Mouse (Mus musculus) liver, embryonic 16.5 days (tissue): ENCODE data around the gene Haus3. TPM values are rescaled to one million over a fixed set of nuclear protein-coding genes. Genes with fewer than 3 reads are reported as not detected.

Source experiments
- ATAC-seq: fragments of 200-750 bp; cut with Nextera tagmentation; 2 replicates; pipeline ENCODE4 v1.8.0; 2017; ENCODE audit warnings: low read depth, mild to moderate bottlenecking, moderate number of reproducible peaks, moderate library complexity
- H3K27ac ChIP-seq: fragments of 300-500 bp; sonication (generic); 2 replicates; pipeline ENCODE4 v1.5.1; 2014; ENCODE audit warnings: mild to moderate bottlenecking, low read length
- H3K27me3 ChIP-seq: fragments of 300-500 bp; sonication (generic); 2 replicates; pipeline ENCODE4 v1.6.1; 2014; ENCODE audit warnings: low read depth, low read length, mixed read lengths; ENCODE audit not compliant: control insufficient read depth, insufficient read depth
- H3K36me3 ChIP-seq: fragments of 300-500 bp; sonication (generic); 2 replicates; pipeline ENCODE4 v1.6.1; 2014; ENCODE audit warnings: mild to moderate bottlenecking; ENCODE audit not compliant: control insufficient read depth, insufficient read depth
- H3K4me1 ChIP-seq: fragments of 300-500 bp; sonication (generic); 2 replicates; pipeline ENCODE4 v1.6.1; 2014; ENCODE audit warnings: low read depth, low read length, mixed read lengths; ENCODE audit not compliant: control insufficient read depth
- H3K4me2 ChIP-seq: fragments of 300-500 bp; sonication (generic); 2 replicates; pipeline ENCODE4 v1.6.1; 2014; ENCODE audit warnings: low read depth, low read length, mixed read lengths
- H3K4me3 ChIP-seq: fragments of 300-500 bp; sonication (generic); 2 replicates; pipeline ENCODE4 v1.5.1; 2014; ENCODE audit warnings: low read depth, mild to moderate bottlenecking, low read length
- H3K9ac ChIP-seq: fragments of 300-500 bp; sonication (generic); 2 replicates; pipeline ENCODE4 v1.6.1; 2014; ENCODE audit warnings: low read depth, low read length
- H3K9me3 ChIP-seq: fragments of 300-500 bp; sonication (generic); replicated peaks from 2 replicates; pipeline ENCODE4 v1.6.1; 2016; ENCODE audit warnings: low read length; ENCODE audit not compliant: control insufficient read depth
- whole genome bisulfite sequencing: fragments of 180-500 bp; shearing (Covaris S2); extraction: QIAGEN DNeasy Blood & Tissue Kit; methylation state at CpG from one replicate; pipeline ENCODE4 v1.1.7; 2014; ENCODE audit not compliant: insufficient replicate concordance; 5-methylcytosine and 5-hydroxymethylcytosine counted together
- polyA plus RNA-seq: library from polyadenylated mRNA; unstranded; fragments of >200 nt; fragmentation: Nextera tagmentation; extraction: Ambion mirVana; gene quantifications from 2 replicates; pipeline ENCODE4 v1.2.1, GENCODE M21; 2015

Haus3 gene
- polyA plus RNA-seq, 1 experiment from 2014 or later, result 19.8 TPM

- Histone ChIP-seq H3K9ac (no peak overlapping the region), H3K36me3 (no peaks in the 10 kb centered on the region), H3K27me3 (no peaks in the 10 kb centered on the region), H3K4me3 (no peak overlapping the region), H3K4me1 (peaks cover 14% of the 10 kb centered on the region), H3K4me2 (no peak overlapping the region), H3K27ac (no peak overlapping the region), H3K9me3 (no peaks in the 10 kb centered on the region)
- no peak for ATAC-seq
- WGBS, result 77% methylated on average over 5 of the region's 5 CpGs
Measured at GRCm38 (mm10) chr5:34183156-34183880, 14.0 kb upstream of the Haus3 start.

- H3K36me3 ChIP-seq, result no peaks in the 10 kb centered on the region
- H3K9me3 ChIP-seq, result no peaks in the 10 kb centered on the region
- peaks cover 11% of the 10 kb centered on the region for H3K4me1 ChIP-seq
- H3K4me3 ChIP-seq, result no peak overlapping the region
- ATAC-seq, result no peak
- WGBS, result 36% methylated on average over 3 of the region's 3 CpGs
- H3K27ac ChIP-seq, result no peak overlapping the region
- H3K9ac ChIP-seq, result no peak overlapping the region
- H3K27me3 ChIP-seq, result no peaks in the 10 kb centered on the region
- no peak overlapping the region for H3K4me2 ChIP-seq
Measured at GRCm38 (mm10) chr5:34182486-34182885, 13.2 kb upstream of the Haus3 start.

- Histone ChIP-seq H3K9me3 (no peaks in the 10 kb centered on the region), H3K4me1 (no peaks in the 10 kb centered on the region), H3K36me3 (no peaks in the 10 kb centered on the region), H3K27ac (no peak overlapping the region), H3K4me3 (no peak overlapping the region), H3K27me3 (no peaks in the 10 kb centered on the region), H3K9ac (no peak overlapping the region), H3K4me2 (no peak overlapping the region)
- WGBS, result 69% methylated on average over 4 of the region's 4 CpGs
- no peak for ATAC-seq
Measured at GRCm38 (mm10) chr5:34177821-34178220, 8.5 kb upstream of the Haus3 start.

GRCm38 (mm10) chr5:34177091-34177490 is 7.8 kb upstream of the Haus3 start:
- WGBS, result 67% methylated on average over 2 of the region's 2 CpGs
- Histone ChIP-seq H3K27me3 (no peaks in the 10 kb centered on the region), H3K9ac (no peak overlapping the region), H3K9me3 (no peaks in the 10 kb centered on the region), H3K36me3 (no peaks in the 10 kb centered on the region), H3K4me2 (no peak overlapping the region), H3K27ac (no peak overlapping the region), H3K4me1 (no peaks in the 10 kb centered on the region), H3K4me3 (no peak overlapping the region)
- ATAC-seq, result no peak

GRCm38 (mm10) chr5:34176691-34177090 is 7.4 kb upstream of the Haus3 start:
- Histone ChIP-seq H3K27ac (no peak overlapping the region), H3K27me3 (no peaks in the 10 kb centered on the region), H3K4me3 (no peak overlapping the region), H3K9ac (no peak overlapping the region), H3K36me3 (no peaks in the 10 kb centered on the region), H3K4me1 (no peaks in the 10 kb centered on the region), H3K9me3 (no peaks in the 10 kb centered on the region), H3K4me2 (no peak overlapping the region)
- no peak for ATAC-seq
- 74% methylated on average over 10 of the region's 10 CpGs for WGBS

GRCm38 (mm10) chr5:34175403-34175694 is 6.0 kb upstream of the Haus3 start:
- Histone ChIP-seq H3K4me3 (no peak overlapping the region), H3K27ac (no peak overlapping the region), H3K4me1 (no peaks in the 10 kb centered on the region), H3K4me2 (no peak overlapping the region), H3K9me3 (no peaks in the 10 kb centered on the region), H3K27me3 (no peaks in the 10 kb centered on the region), H3K36me3 (no peaks in the 10 kb centered on the region), H3K9ac (no peak overlapping the region)
- ATAC-seq, result no peak
- 46% methylated on average over 5 of the region's 5 CpGs for WGBS

GRCm38 (mm10) chr5:34174550-34175402 is 5.4 kb upstream of the Haus3 start:
- WGBS, result 60% methylated on average over 5 of the region's 5 CpGs
- Histone ChIP-seq H3K4me2 (no peak overlapping the region), H3K4me1 (no peaks in the 10 kb centered on the region), H3K4me3 (no peak overlapping the region), H3K36me3 (no peaks in the 10 kb centered on the region), H3K9ac (no peak overlapping the region), H3K9me3 (no peaks in the 10 kb centered on the region), H3K27ac (no peak overlapping the region), H3K27me3 (no peaks in the 10 kb centered on the region)
- no peak for ATAC-seq

GRCm38 (mm10) chr5:34174021-34174420 is 4.7 kb upstream of the Haus3 start:
- ATAC-seq, result no peak
- H3K4me2 ChIP-seq, result no peak overlapping the region
- H3K27ac ChIP-seq, result no peak overlapping the region
- H3K4me1 ChIP-seq, result no peaks in the 10 kb centered on the region
- H3K27me3 ChIP-seq, result no peaks in the 10 kb centered on the region
- no peak overlapping the region for H3K4me3 ChIP-seq
- H3K36me3 ChIP-seq, result no peaks in the 10 kb centered on the region
- no peaks in the 10 kb centered on the region for H3K9me3 ChIP-seq
- 76% methylated on average over 2 of the region's 2 CpGs for WGBS
- H3K9ac ChIP-seq, result no peak overlapping the region

- Histone ChIP-seq H3K9me3 (no peaks in the 10 kb centered on the region), H3K36me3 (no peaks in the 10 kb centered on the region; the same call in 1 of the 2 replicates), H3K4me1 (peaks cover 11% of the 10 kb centered on the region), H3K27me3 (no peaks in the 10 kb centered on the region), H3K4me2 (no peak overlapping the region), H3K4me3 (no peak overlapping the region), H3K27ac (peak overlapping the region; percentile 50), H3K9ac (no peak overlapping the region)
- ATAC-seq, result no peak
- WGBS, result 54% methylated on average over 4 of the region's 4 CpGs
Measured at GRCm38 (mm10) chr5:34170726-34171125, 1.4 kb upstream of the Haus3 start.
